Mouse (Mus musculus) stomach, embryonic 16.5 days (tissue): ENCODE data around the gene Blmh. TPM values are rescaled to one million over a fixed set of nuclear protein-coding genes. Genes with fewer than 3 reads are reported as not detected.

Experiments
- ATAC-seq: fragments of 200-750 bp; cut with Nextera tagmentation; 2 replicates; pipeline ENCODE4 v1.8.0; 2017; ENCODE audit warnings: moderate number of reproducible peaks, moderate TSS enrichment; ENCODE audit not compliant: insufficient read depth, low FRiP score
- H3K27ac ChIP-seq: fragments of 300-500 bp; sonication (generic); 2 replicates; pipeline ENCODE4 v1.5.1; 2014; ENCODE audit warnings: low read length
- H3K27me3 ChIP-seq: fragments of 300-500 bp; sonication (generic); 2 replicates; pipeline ENCODE4 v1.6.1; 2014; ENCODE audit warnings: low read length, control low read depth, mixed read lengths; ENCODE audit not compliant: control insufficient read depth, insufficient read depth
- H3K36me3 ChIP-seq: fragments of 300-500 bp; sonication (generic); 2 replicates; pipeline ENCODE4 v1.6.1; 2014; ENCODE audit warnings: low read length; ENCODE audit not compliant: control insufficient read depth, insufficient read depth
- H3K4me1 ChIP-seq: fragments of 300-500 bp; sonication (generic); 2 replicates; pipeline ENCODE4 v1.6.1; 2014; ENCODE audit warnings: low read length, control low read depth, mixed read lengths; ENCODE audit not compliant: control insufficient read depth, insufficient read depth
- H3K4me2 ChIP-seq: fragments of 300-500 bp; sonication (generic); 2 replicates; pipeline ENCODE4 v1.6.1; 2014; ENCODE audit warnings: low read depth, low read length, mixed read lengths
- H3K4me3 ChIP-seq: fragments of 300-500 bp; sonication (generic); replicated peaks from 2 replicates; pipeline ENCODE4 v1.5.1; 2014; ENCODE audit warnings: mild to moderate bottlenecking, low read length
- H3K9ac ChIP-seq: fragments of 300-500 bp; sonication (generic); 2 replicates; pipeline ENCODE4 v1.6.1; 2014; ENCODE audit warnings: low read length
- H3K9me3 ChIP-seq: fragments of 300-500 bp; sonication (generic); replicated peaks from 2 replicates; pipeline ENCODE4 v1.6.1; 2016; ENCODE audit warnings: low read length, control low read depth; ENCODE audit not compliant: control insufficient read depth
- WGBS: fragments of 180-500 bp; shearing (Covaris S2); extraction: QIAGEN DNeasy Blood & Tissue Kit; methylation state at CpG from one replicate; pipeline ENCODE4 v1.1.7; 2014; 5-methylcytosine and 5-hydroxymethylcytosine counted together
- polyA plus RNA-seq: library from polyadenylated mRNA; unstranded; fragments of >200 nt; fragmentation: Nextera tagmentation; extraction: Ambion mirVana; gene quantifications from 2 replicates; pipeline ENCODE4 v1.2.1, GENCODE M21; 2015

The Blmh gene
- polyA plus RNA-seq, 1 experiment from 2014 or later: 124 TPM

GRCm38 (mm10) chr11:76983641-76984040 is 59.0 kb downstream of the Blmh start:
- WGBS: 64% methylated on average over 5 of the region's 5 CpGs
- Histone ChIP-seq H3K9me3 (no peaks in the 10 kb centered on the region), H3K4me3 (no peak overlapping the region), H3K27me3 (no peaks in the 10 kb centered on the region), H3K4me2 (no peak overlapping the region), H3K9ac (no peak overlapping the region), H3K27ac (no peak overlapping the region), H3K36me3 (peaks cover 12% of the 10 kb centered on the region; the same call in 1 of the 2 replicates), H3K4me1 (no peaks in the 10 kb centered on the region)
- no peak for ATAC-seq

- Histone ChIP-seq H3K36me3 (peaks cover 12% of the 10 kb centered on the region; the same call in 1 of the 2 replicates), H3K27me3 (no peaks in the 10 kb centered on the region), H3K4me3 (no peak overlapping the region), H3K9me3 (no peaks in the 10 kb centered on the region), H3K27ac (no peak overlapping the region), H3K9ac (no peak overlapping the region), H3K4me2 (no peak overlapping the region), H3K4me1 (no peaks in the 10 kb centered on the region)
- no peak for ATAC-seq
These were observed 59.6 kb downstream of the Blmh start for GRCm38 (mm10) chr11:76984173-76984572.

DNA sequence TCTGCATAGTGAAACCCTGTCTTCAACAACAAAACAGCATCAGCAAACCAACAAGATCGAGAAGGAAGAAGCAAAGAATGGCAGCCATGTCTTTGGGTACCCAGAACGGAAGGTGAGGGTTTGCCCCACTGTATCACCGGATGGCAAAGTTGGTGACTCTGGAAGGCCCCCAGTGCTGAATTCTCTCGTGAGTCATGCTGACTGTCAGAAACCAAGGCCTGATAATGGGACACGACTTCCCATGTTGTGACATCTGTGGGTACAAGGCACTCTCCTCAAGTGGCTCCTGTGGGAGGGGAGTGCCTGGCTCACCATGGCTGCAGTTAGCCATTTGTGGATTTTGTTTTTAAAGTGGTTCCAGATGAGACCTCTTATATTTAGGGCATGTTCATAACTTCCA is 66.2 kb downstream of the Blmh start:
- no peaks in the 10 kb centered on the region for H3K9me3 ChIP-seq
- H3K27ac ChIP-seq: no peak overlapping the region
- no peak overlapping the region for H3K4me3 ChIP-seq
- 73% methylated on average over 5 of the region's 5 CpGs for WGBS
- peaks cover 12% of the 10 kb centered on the region; the same call in 1 of the 2 replicates for H3K36me3 ChIP-seq
- H3K27me3 ChIP-seq: no peaks in the 10 kb centered on the region
- no peak for ATAC-seq
- no peak overlapping the region for H3K4me2 ChIP-seq
- H3K4me1 ChIP-seq: no peaks in the 10 kb centered on the region
- H3K9ac ChIP-seq: no peak overlapping the region

DNA sequence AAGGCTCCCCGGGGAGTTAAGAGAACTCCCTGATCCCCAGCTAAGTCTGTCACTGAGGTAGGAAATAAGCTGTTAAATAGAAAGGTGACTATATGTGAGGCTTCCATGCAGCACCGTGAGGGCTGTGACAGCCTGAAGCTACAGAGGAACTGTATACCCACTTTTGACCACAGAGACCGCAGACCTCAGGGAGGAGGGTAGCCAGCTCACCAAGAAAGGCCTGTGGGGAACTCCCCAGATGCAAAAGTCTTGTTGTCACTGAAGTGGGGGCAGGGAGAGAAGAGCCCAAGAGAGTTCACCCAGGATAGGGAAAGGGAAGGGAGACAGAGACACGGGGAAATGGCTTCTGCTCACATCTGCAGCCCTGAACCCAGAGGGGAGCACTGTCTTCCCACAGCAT is 68.3 kb downstream of the Blmh start:
- no peak for ATAC-seq
- H3K36me3 ChIP-seq: no peaks in the 10 kb centered on the region
- WGBS: 31% methylated on average over 4 of the region's 4 CpGs
- no peak overlapping the region for H3K4me3 ChIP-seq
- no peaks in the 10 kb centered on the region for H3K9me3 ChIP-seq
- H3K27me3 ChIP-seq: peaks cover 8% of the 10 kb centered on the region
- no peak overlapping the region for H3K9ac ChIP-seq
- no peak overlapping the region for H3K4me2 ChIP-seq
- H3K27ac ChIP-seq: no peak overlapping the region
- peaks cover 5% of the 10 kb centered on the region for H3K4me1 ChIP-seq

- Histone ChIP-seq H3K9ac (no peak overlapping the region), H3K4me2 (no peak overlapping the region), H3K27me3 (peaks cover 33% of the 10 kb centered on the region), H3K36me3 (no peaks in the 10 kb centered on the region), H3K9me3 (no peaks in the 10 kb centered on the region), H3K4me3 (no peak overlapping the region), H3K4me1 (peaks cover 18% of the 10 kb centered on the region), H3K27ac (no peak overlapping the region)
- no peak for ATAC-seq
- 52% methylated on average over 20 of the region's 20 CpGs for WGBS
These were observed 71.5 kb downstream of the Blmh start for GRCm38 (mm10) chr11:76995966-76996672.

DNA sequence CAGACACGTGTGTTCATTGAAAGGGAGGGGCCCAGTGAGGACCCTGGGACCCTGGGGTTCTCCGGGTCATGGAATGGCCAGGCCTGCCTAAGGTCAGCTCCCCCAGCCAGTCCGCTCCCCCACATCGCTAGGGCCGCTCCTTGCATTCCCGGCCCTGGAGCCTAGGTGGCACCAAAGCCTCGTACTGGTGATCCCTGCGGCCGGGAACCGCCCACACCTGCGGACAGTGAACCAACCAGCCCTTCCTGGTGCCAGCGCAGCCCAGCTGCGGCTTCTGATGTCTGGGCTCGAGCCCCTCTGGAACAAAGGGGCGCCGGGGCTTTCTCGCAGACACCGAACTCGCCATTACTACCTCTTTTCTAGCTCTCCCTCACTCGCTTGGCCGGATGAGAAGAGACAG is 72.7 kb downstream of the Blmh start:
- H3K27me3 ChIP-seq: peaks cover 33% of the 10 kb centered on the region
- WGBS: 1% methylated on average over 21 of the region's 21 CpGs
- peak overlapping the region; percentile 63 for H3K9ac ChIP-seq

GRCm38 (mm10) chr11:76997916-76998704 is 73.5 kb downstream of the Blmh start, which contains the start of gene Slc6a4:
Gene Slc6a4, plus strand, starts transcription at chr11:76998603.
- Histone ChIP-seq H3K36me3 (no peaks in the 10 kb centered on the region), H3K9me3 (no peaks in the 10 kb centered on the region), H3K4me3 (peak within 1 kb of the TSS; percentile 56), H3K9ac (peak within 1 kb of the TSS; percentile 63), H3K4me2 (peak within 1 kb of the TSS; percentile 94), H3K4me1 (peaks cover 18% of the 10 kb centered on the region), H3K27me3 (peaks cover 33% of the 10 kb centered on the region), H3K27ac (no peak within 1 kb of the TSS)
- under 1% methylated on average over 52 of the region's 52 CpGs for WGBS
- no peak for ATAC-seq

More for the DNA sequence above, 72.7 kb downstream of the Blmh start:
- H3K36me3 ChIP-seq: no peaks in the 10 kb centered on the region
- H3K27ac ChIP-seq: no peak overlapping the region
- H3K4me2 ChIP-seq: peak overlapping the region; percentile 94
- H3K4me1 ChIP-seq: peaks cover 18% of the 10 kb centered on the region
- no peaks in the 10 kb centered on the region for H3K9me3 ChIP-seq
- peak overlapping the region; percentile 56 for H3K4me3 ChIP-seq
- peak; percentile 74 for ATAC-seq

DNA sequence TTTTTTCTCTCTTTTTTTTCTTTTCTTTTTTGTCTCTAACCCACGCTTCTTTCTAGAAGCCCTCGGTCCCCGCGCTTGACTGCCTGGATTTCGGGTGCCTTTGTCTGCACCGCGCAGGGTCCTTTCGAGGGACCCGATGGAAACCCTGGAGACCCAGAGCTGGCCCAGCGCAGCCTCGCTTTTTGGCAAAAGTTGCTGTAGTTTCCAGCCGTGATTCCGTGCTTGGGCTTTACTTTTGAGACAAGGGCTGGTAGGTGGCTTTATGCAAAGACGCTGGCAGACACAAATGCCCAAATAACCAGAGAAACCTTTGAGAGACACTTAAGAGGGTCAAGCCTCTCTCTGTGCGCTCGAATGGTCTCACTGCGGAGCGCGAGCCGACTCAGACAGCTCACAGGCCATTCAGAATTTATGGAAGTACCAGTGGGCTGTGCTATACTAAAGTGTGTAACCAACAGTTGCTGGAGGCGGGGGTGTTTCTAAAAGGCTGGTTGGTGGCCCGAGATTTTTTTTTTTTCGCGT is 74.2 kb downstream of the Blmh start:
- no peak for ATAC-seq
- H3K27ac ChIP-seq: no peak overlapping the region
- H3K9ac ChIP-seq: peak overlapping the region; percentile 31; the same call in 1 of the 2 replicates
- WGBS: 13% methylated on average over 24 of the region's 24 CpGs
- no peaks in the 10 kb centered on the region for H3K36me3 ChIP-seq
- peaks cover 18% of the 10 kb centered on the region for H3K4me1 ChIP-seq
- H3K4me2 ChIP-seq: peak overlapping the region; percentile 94
- no peaks in the 10 kb centered on the region for H3K9me3 ChIP-seq
- H3K27me3 ChIP-seq: peaks cover 33% of the 10 kb centered on the region
- peak overlapping the region; percentile 56 for H3K4me3 ChIP-seq

- Histone ChIP-seq H3K4me1 (peaks cover 18% of the 10 kb centered on the region), H3K9me3 (no peaks in the 10 kb centered on the region), H3K9ac (no peak overlapping the region), H3K36me3 (no peaks in the 10 kb centered on the region), H3K27ac (no peak overlapping the region), H3K4me2 (no peak overlapping the region), H3K27me3 (peaks cover 33% of the 10 kb centered on the region), H3K4me3 (no peak overlapping the region)
- 57% methylated on average over 5 of the region's 5 CpGs for WGBS
- ATAC-seq: no peak
These were observed 76.1 kb downstream of the Blmh start for GRCm38 (mm10) chr11:77000741-77001140.
